Comparison of ENCODE assay signal across 8 mouse cellular contexts in genomic region chr17:47595248-47596161, GRCm38 (mm10). TPM values are rescaled to one million over a fixed set of nuclear protein-coding genes. Genes with fewer than 3 reads are reported as not detected.
DNase-seq lines count a peak whose midpoint lies in the region; ATAC-seq and TF ChIP-seq lines count a peak whose summit lies in the region.

No protein-coding gene starts in this region.

- ATAC-seq in forebrain, postnatal 0 days, result 0 out of 2 replicates have a peak, but pooled peaks have one; percentile 0
- peak; percentile 24 for ATAC-seq in hindbrain, embryonic 16.5 days
- ATAC-seq in liver, embryonic 14.5 days (ENCODE audit: insufficient read depth), result peak; percentile 71

- 4% methylated on average over 21 of the region's 21 CpGs for WGBS in forebrain, postnatal 0 days
- WGBS in hindbrain, embryonic 16.5 days, result 2% methylated on average over 21 of the region's 21 CpGs
- 1% methylated on average over 21 of the region's 21 CpGs for WGBS in liver, embryonic 14.5 days (ENCODE audit: insufficient replicate concordance)

- no peaks in the 10 kb centered on the region for H3K9me3 ChIP-seq in ES-E14 (ENCODE audit: control insufficient read depth, insufficient read depth, low read depth, low read length)
- no peaks in the 10 kb centered on the region for H3K9me3 ChIP-seq in forebrain, postnatal 0 days (ENCODE audit: low read length)
- no peaks in the 10 kb centered on the region for H3K9me3 ChIP-seq in hindbrain, embryonic 16.5 days (ENCODE audit: control insufficient read depth, low read length)
- no peaks in the 10 kb centered on the region for H3K9me3 ChIP-seq in liver, embryonic 14.5 days (ENCODE audit: control insufficient read depth, low read length)

- peak overlapping the region; percentile 23; the same call in 1 of the 2 replicates for H3K9ac ChIP-seq in ES-E14 (ENCODE audit: insufficient read depth, low read depth, low read length, poor library complexity, severe bottlenecking)
- peak overlapping the region; percentile 25 for H3K9ac ChIP-seq in forebrain, postnatal 0 days
- H3K9ac ChIP-seq in hindbrain, embryonic 16.5 days (ENCODE audit: low read depth, low read length), result peak overlapping the region; percentile 77
- peak overlapping the region; percentile 98 for H3K9ac ChIP-seq in liver, embryonic 14.5 days (replicated peaks)

- no peak for TF ChIP-seq POLR2A in bone marrow macrophage, adult 2 months (IDR thresholded peaks at IDR 0.05; ENCODE audit: borderline replicate concordance, low read depth, low read length)

- peak overlapping the region; percentile 75 to 92 for H3K4me3 ChIP-seq in ES-E14 (ENCODE audit: insufficient read depth in 1 of 2, low read depth in 1 of 2, low read length in 2 of 2, poor library complexity in 1 of 2, severe bottlenecking in 1 of 2)
- peak overlapping the region; percentile 97 for H3K4me3 ChIP-seq in bone marrow macrophage, adult 2 months (ENCODE audit: insufficient read depth, low read length)
- peak overlapping the region; percentile 61 for H3K4me3 ChIP-seq in forebrain, postnatal 0 days (ENCODE audit: low read depth, low read length)
- H3K4me3 ChIP-seq in hindbrain, embryonic 16.5 days (ENCODE audit: low read length), result peak overlapping the region; percentile 80
- peak overlapping the region; percentile 72 to 93 for H3K4me3 ChIP-seq in liver, embryonic 14.5 days (ENCODE audit: insufficient read depth in 1 of 2, low read depth in 2 of 2, low read length in 2 of 2)

- no peaks in the 10 kb centered on the region for H3K27me3 ChIP-seq in forebrain, postnatal 0 days (ENCODE audit: insufficient read depth, low read length)
- H3K27me3 ChIP-seq in hindbrain, embryonic 16.5 days (replicated peaks; ENCODE audit: control insufficient read depth, insufficient read depth, low read length), result no peaks in the 10 kb centered on the region; the same call in 1 of the 2 replicates
- no peaks in the 10 kb centered on the region for H3K27me3 ChIP-seq in liver, embryonic 14.5 days (ENCODE audit: control insufficient read depth, insufficient read depth, low read length)

- DNase-seq in ES-E14 (ENCODE audit: low read depth, low spot score), result peak; percentile 51
- DNase-seq in forebrain, postnatal 0 days, result peak; percentile 29
- DNase-seq in liver, embryonic 14.5 days (ENCODE audit: low read depth in 3 of 3, low spot score in 3 of 3), result peak; percentile 83 to 90 (median 84)
- peak; percentile 46 for DNase-seq in naive thymus-derived CD4-positive, alpha-beta T cell, adult 2 months (ENCODE audit: low read depth)
- peak; percentile 77 for DNase-seq in thymus, postnatal 25 days
- no peak for DNase-seq in layer of hippocampus, adult 18-20 months (ENCODE audit: low spot score in 2 of 2)

- peak; percentile 43 for TF ChIP-seq EP300 in liver, embryonic 14.5 days (IDR thresholded peaks at IDR 0.05; ENCODE audit: low read depth)

- H3K4me2 ChIP-seq in forebrain, postnatal 0 days (ENCODE audit: low read depth), result peak overlapping the region; percentile 98
- peak overlapping the region; percentile 95 for H3K4me2 ChIP-seq in hindbrain, embryonic 16.5 days (ENCODE audit: low read length)
- H3K4me2 ChIP-seq in liver, embryonic 14.5 days (ENCODE audit: low read depth), result peak overlapping the region; percentile 92

- peaks cover 19 to 22% of the 10 kb centered on the region in 2 experiments for H3K4me1 ChIP-seq in ES-E14 (ENCODE audit: control insufficient read depth in 2 of 2, insufficient read depth in 2 of 2, low read length in 2 of 2, poor library complexity in 1 of 2)
- H3K4me1 ChIP-seq in bone marrow macrophage, adult 2 months (ENCODE audit: control insufficient read depth, insufficient read depth, low read length), result peaks cover 32% of the 10 kb centered on the region
- no peaks in the 10 kb centered on the region; the same call in 1 of the 2 replicates for H3K4me1 ChIP-seq in forebrain, postnatal 0 days (ENCODE audit: insufficient read depth)
- H3K4me1 ChIP-seq in hindbrain, embryonic 16.5 days (ENCODE audit: control insufficient read depth, insufficient read depth, low read depth, low read length), result peaks cover 23% of the 10 kb centered on the region
- peaks cover 48 to 65% of the 10 kb centered on the region in 2 experiments for H3K4me1 ChIP-seq in liver, embryonic 14.5 days (replicated peaks; ENCODE audit: control insufficient read depth in 2 of 2, insufficient read depth in 2 of 2, low read length in 1 of 2)

- peak overlapping the region; percentile 49; the same call in 1 of the 2 replicates for H3K27ac ChIP-seq in ES-E14 (ENCODE audit: insufficient read depth, low read depth, low read length, poor library complexity, severe bottlenecking)
- H3K27ac ChIP-seq in bone marrow macrophage, adult 2 months (ENCODE audit: insufficient read depth, low read depth, low read length), result peak overlapping the region; percentile 31
- H3K27ac ChIP-seq in forebrain, postnatal 0 days (ENCODE audit: low read depth, low read length), result peak overlapping the region; percentile 4
- H3K27ac ChIP-seq in hindbrain, embryonic 16.5 days (ENCODE audit: low read depth, low read length), result peak overlapping the region; percentile 81
- peak overlapping the region; percentile 93 for H3K27ac ChIP-seq in liver, embryonic 14.5 days

- in situ Hi-C loops in ES-E14 (cut with MboI; ENCODE audit: low sequenced_read_pairs in 2 of 2, unreplicated experiment in 2 of 2), result no loop called here

- peaks cover 21% of the 10 kb centered on the region for H3K36me3 ChIP-seq in ES-E14 (ENCODE audit: control insufficient read depth, insufficient read depth, low read length, poor library complexity, severe bottlenecking)
- H3K36me3 ChIP-seq in forebrain, postnatal 0 days (ENCODE audit: insufficient read depth), result peaks cover 14% of the 10 kb centered on the region
- H3K36me3 ChIP-seq in hindbrain, embryonic 16.5 days (ENCODE audit: control insufficient read depth, insufficient read depth, low read length), result peaks cover 5% of the 10 kb centered on the region; the same call in 1 of the 2 replicates
- peaks cover 45% of the 10 kb centered on the region for H3K36me3 ChIP-seq in liver, embryonic 14.5 days (replicated peaks; ENCODE audit: control insufficient read depth, insufficient read depth, low read depth)

- TF ChIP-seq CTCF in bone marrow macrophage, adult 2 months (IDR thresholded peaks at IDR 0.05; ENCODE audit: low read depth, low read length), result no peak
- TF ChIP-seq CTCF in forebrain, postnatal 0 days (IDR thresholded peaks at IDR 0.05; ENCODE audit: low read depth), result no peak
- no peak for TF ChIP-seq CTCF in liver, embryonic 14.5 days (IDR thresholded peaks at IDR 0.05; ENCODE audit: low read depth)

TF ChIP-seq in ES-E14, 5 proteins besides CTCF, POLR2A, EP300 and RAD21:
- peak; percentile 96 for TF ChIP-seq ZNF384 (IDR thresholded peaks at IDR 0.05; ENCODE audit: low read depth, low read length)
- TF ChIP-seq HCFC1 (IDR thresholded peaks at IDR 0.05; ENCODE audit: borderline replicate concordance, insufficient read depth, low read length), result no peak

RNA-seq across cellular contexts. Expression of gene Bysl, which starts 15.8 kb away (rescaled TPM):
- 51.5 and 51.8 TPM in 2 replicates for total RNA-seq in ES-E14 (2012; rRNA removed)
- 4.1 and 5.0 TPM in 2 replicates for polyA plus RNA-seq in bone marrow macrophage, adult 2 months (2012; ENCODE audit: insufficient read depth, insufficient read length, missing spikeins)
- 21.9 and 23.7 TPM in 2 replicates for total RNA-seq in forebrain, postnatal 0 days (2014; rRNA removed)
- 32.0 and 35.4 TPM in 2 replicates for polyA plus RNA-seq in forebrain, postnatal 0 days (2015; fragmentation: Nextera tagmentation; extraction: Ambion mirVana)
- polyA plus RNA-seq in hindbrain, embryonic 16.5 days (2015; fragmentation: Nextera tagmentation; extraction: Ambion mirVana), result 35.5 and 37.8 TPM in 2 replicates
- 9.8 and 12.5 TPM in 2 replicates for polyA plus RNA-seq in liver, embryonic 14.5 days (2012; rRNA removed)
- 13.3 and 14.3 TPM in 2 replicates for polyA plus RNA-seq in liver, embryonic 14.5 days (2014; fragmentation: Nextera tagmentation; extraction: Ambion mirVana)
- total RNA-seq in layer of hippocampus, adult 18-20 months (2021), result 10 to 100 TPM; 19.4 to 19.5 TPM

RNA-seq across cellular contexts. Expression of gene Med20, which starts 15.9 kb away (rescaled TPM):
- 43.4 and 46.1 TPM in 2 replicates for total RNA-seq in ES-E14 (2012; rRNA removed)
- 19.7 and 23.4 TPM in 2 replicates for polyA plus RNA-seq in bone marrow macrophage, adult 2 months (2012; ENCODE audit: insufficient read depth, insufficient read length, missing spikeins)
- 31.5 and 37.0 TPM in 2 replicates for total RNA-seq in forebrain, postnatal 0 days (2014; rRNA removed)
- polyA plus RNA-seq in forebrain, postnatal 0 days (2015; fragmentation: Nextera tagmentation; extraction: Ambion mirVana), result 27.9 and 30.2 TPM in 2 replicates
- 43.7 and 45.3 TPM in 2 replicates for polyA plus RNA-seq in hindbrain, embryonic 16.5 days (2015; fragmentation: Nextera tagmentation; extraction: Ambion mirVana)
- polyA plus RNA-seq in liver, embryonic 14.5 days (2012; rRNA removed), result 20.7 and 23.1 TPM in 2 replicates
- 23.2 and 25.7 TPM in 2 replicates for polyA plus RNA-seq in liver, embryonic 14.5 days (2014; fragmentation: Nextera tagmentation; extraction: Ambion mirVana)
- 10 to 100 TPM; 33.4 to 36.9 TPM for total RNA-seq in layer of hippocampus, adult 18-20 months (2021)

RNA-seq across cellular contexts. Expression of gene Gm20517, which starts 15.9 kb away (rescaled TPM):
- 4.9 and 5.4 TPM in 2 replicates for total RNA-seq in ES-E14 (2012; rRNA removed)
- 1.2 and 3.1 TPM in 2 replicates for polyA plus RNA-seq in bone marrow macrophage, adult 2 months (2012; ENCODE audit: insufficient read depth, insufficient read length, missing spikeins)
- 4.7 and 10.6 TPM in 2 replicates for total RNA-seq in forebrain, postnatal 0 days (2014; rRNA removed)
- 1.4 and 2.1 TPM in 2 replicates for polyA plus RNA-seq in forebrain, postnatal 0 days (2015; fragmentation: Nextera tagmentation; extraction: Ambion mirVana)
- 1.7 and 1.9 TPM in 2 replicates for polyA plus RNA-seq in hindbrain, embryonic 16.5 days (2015; fragmentation: Nextera tagmentation; extraction: Ambion mirVana)
- polyA plus RNA-seq in liver, embryonic 14.5 days (2012; rRNA removed), result 0.86 and 0.95 TPM in 2 replicates
- 0.86 and 1.7 TPM in 2 replicates for polyA plus RNA-seq in liver, embryonic 14.5 days (2014; fragmentation: Nextera tagmentation; extraction: Ambion mirVana)
- 1 to 10 TPM; 4.2 to 5.8 TPM for total RNA-seq in layer of hippocampus, adult 18-20 months (2021)

RNA-seq across cellular contexts. Expression of gene Usp49, which starts 35.0 kb away (rescaled TPM):
- total RNA-seq in ES-E14 (2012; rRNA removed), result 10.0 and 15.5 TPM in 2 replicates
- polyA plus RNA-seq in bone marrow macrophage, adult 2 months (2012; ENCODE audit: insufficient read depth, insufficient read length, missing spikeins), result 7.3 and 8.6 TPM in 2 replicates
- 11.2 and 18.9 TPM in 2 replicates for total RNA-seq in forebrain, postnatal 0 days (2014; rRNA removed)
- polyA plus RNA-seq in forebrain, postnatal 0 days (2015; fragmentation: Nextera tagmentation; extraction: Ambion mirVana), result 2.8 and 4.7 TPM in 2 replicates
- 5.2 TPM in 2 replicates for polyA plus RNA-seq in hindbrain, embryonic 16.5 days (2015; fragmentation: Nextera tagmentation; extraction: Ambion mirVana)
- 6.4 and 6.6 TPM in 2 replicates for polyA plus RNA-seq in liver, embryonic 14.5 days (2012; rRNA removed)
- 2.9 and 3.9 TPM in 2 replicates for polyA plus RNA-seq in liver, embryonic 14.5 days (2014; fragmentation: Nextera tagmentation; extraction: Ambion mirVana)
- 10 to 100 TPM in 1 of 2 experiments, 1 to 10 TPM in 1; 9.7 to 10.8 TPM for total RNA-seq in layer of hippocampus, adult 18-20 months (2021)

Comparison
In these comparisons a context has a peak if more than half of its experiments do, and no peak if none do; other contexts are left out.
1. DNase-seq: peak in ES-E14 (single experiment), forebrain, postnatal 0 days (single experiment), liver, embryonic 14.5 days (3 of 3), naive thymus-derived CD4-positive, alpha-beta T cell, adult 2 months (single experiment) and thymus, postnatal 25 days (single experiment); none in layer of hippocampus, adult 18-20 months (0 of 2).
2. H3K27ac ChIP-seq: peak in every context shown above with its lines; median percentile 93 in liver, embryonic 14.5 days; 81 in hindbrain, embryonic 16.5 days; 49 in ES-E14; 31 in bone marrow macrophage, adult 2 months; 4 in forebrain, postnatal 0 days.
3. H3K9ac ChIP-seq: peak in every context shown above with its lines; median percentile 98 in liver, embryonic 14.5 days; 77 in hindbrain, embryonic 16.5 days; 25 in forebrain, postnatal 0 days; 23 in ES-E14.
4. ATAC-seq: peak in every context shown above with its lines; median percentile 71 in liver, embryonic 14.5 days; 24 in hindbrain, embryonic 16.5 days; 0 in forebrain, postnatal 0 days.
5. Peak in every context shown above with its lines, with median percentiles within 50 percentile points of each other: H3K4me3 ChIP-seq and H3K4me2 ChIP-seq.